Mouse (Mus musculus): ENCODE results near the gene Fancd2os. TPM values are rescaled to one million over a fixed set of nuclear protein-coding genes. Genes with fewer than 3 reads are reported as not detected.

Gene Fancd2os
- total and polyA plus RNA-seq, 2 experiments from 2014 or later = not detected

GRCm38 (mm10) chr6:113623941-113624751 lies 23.6 kb upstream of the Fancd2os start, which contains the start of gene Vhl:
TSS of gene Vhl (plus strand) at chr6:113623959.
- Histone ChIP-seq H3K4me1 (ENCODE audit: insufficient read depth, low read length) (peaks cover 4% of the 10 kb centered on the region; the same call in 1 of the 2 replicates), H3K27ac (peak within 1 kb of the TSS; percentile 89), H3K36me3 (ENCODE audit: insufficient read depth, low read length) (peaks cover 12% of the 10 kb centered on the region), H3K9me3 (ENCODE audit: low read length) (no peaks in the 10 kb centered on the region), H3K4me3 (ENCODE audit: low read length) (peak within 1 kb of the TSS; percentile 64), H3K9ac (replicated peaks; ENCODE audit: low read length) (peak within 1 kb of the TSS; percentile 64), H3K27me3 (ENCODE audit: insufficient read depth, low read length) (no peaks in the 10 kb centered on the region), H3K4me2 (ENCODE audit: low read depth, low read length) (peak within 1 kb of the TSS; percentile 84)
- peak; percentile 90 for DNase-seq (ENCODE audit: low spot score)
- ATAC-seq = peak; percentile 91
- peak; percentile 35 for TF ChIP-seq CTCF (IDR thresholded peaks at IDR 0.05; ENCODE audit: low read depth)
- WGBS = under 1% methylated on average over 71 of the region's 76 CpGs

GRCm38 (mm10) chr6:113623386-113623785 lies 22.9 kb upstream of the Fancd2os start:
- Histone ChIP-seq H3K4me2 (ENCODE audit: low read depth, low read length) (peak overlapping the region; percentile 84), H3K27me3 (ENCODE audit: insufficient read depth, low read length) (no peaks in the 10 kb centered on the region), H3K9me3 (ENCODE audit: low read length) (no peaks in the 10 kb centered on the region), H3K27ac (no peak overlapping the region), H3K36me3 (ENCODE audit: insufficient read depth, low read length) (peaks cover 8% of the 10 kb centered on the region; the same call in 1 of the 2 replicates), H3K4me1 (ENCODE audit: insufficient read depth, low read length) (peaks cover 4% of the 10 kb centered on the region; the same call in 1 of the 2 replicates), H3K4me3 (ENCODE audit: low read length) (peak overlapping the region; percentile 64), H3K9ac (replicated peaks; ENCODE audit: low read length) (peak overlapping the region; percentile 64)
- WGBS = 67% methylated on average over 5 of the region's 5 CpGs
- ATAC-seq (no peak), DNase-seq (ENCODE audit: low spot score) (no peak)
- no peak for TF ChIP-seq CTCF (IDR thresholded peaks at IDR 0.05; ENCODE audit: low read depth)

- ATAC-seq (no peak), DNase-seq (ENCODE audit: low spot score) (no peak)
- H3K27me3 ChIP-seq (ENCODE audit: insufficient read depth, low read length) = no peaks in the 10 kb centered on the region
- H3K4me1 ChIP-seq (ENCODE audit: insufficient read depth, low read length) = no peaks in the 10 kb centered on the region
- H3K27ac ChIP-seq = no peak overlapping the region
- H3K36me3 ChIP-seq (ENCODE audit: insufficient read depth, low read length) = peaks cover 33% of the 10 kb centered on the region
- 92% methylated on average over 4 of the region's 4 CpGs for WGBS
- H3K4me3 ChIP-seq (ENCODE audit: low read length) = no peak overlapping the region
- H3K9ac ChIP-seq (replicated peaks; ENCODE audit: low read length) = no peak overlapping the region
- TF ChIP-seq CTCF (IDR thresholded peaks at IDR 0.05; ENCODE audit: low read depth) = no peak
- H3K9me3 ChIP-seq (ENCODE audit: low read length) = no peaks in the 10 kb centered on the region
- no peak overlapping the region for H3K4me2 ChIP-seq (ENCODE audit: low read depth, low read length)
Observed at GRCm38 (mm10) chr6:113615489-113615888, 15.0 kb upstream of the Fancd2os start.

GRCm38 (mm10) chr6:113614997-113615396 lies 14.5 kb upstream of the Fancd2os start:
- no peak for TF ChIP-seq CTCF (IDR thresholded peaks at IDR 0.05; ENCODE audit: low read depth)
- no peaks in the 10 kb centered on the region for H3K4me1 ChIP-seq (ENCODE audit: insufficient read depth, low read length)
- DNase-seq (ENCODE audit: low spot score) (no peak), ATAC-seq (no peak)
- H3K9me3 ChIP-seq (ENCODE audit: low read length) = no peaks in the 10 kb centered on the region
- no peak overlapping the region for H3K4me3 ChIP-seq (ENCODE audit: low read length)
- H3K4me2 ChIP-seq (ENCODE audit: low read depth, low read length) = no peak overlapping the region
- H3K27ac ChIP-seq = no peak overlapping the region
- 95% methylated on average over 8 of the region's 8 CpGs for WGBS
- peaks cover 33% of the 10 kb centered on the region for H3K36me3 ChIP-seq (ENCODE audit: insufficient read depth, low read length)
- H3K27me3 ChIP-seq (ENCODE audit: insufficient read depth, low read length) = no peaks in the 10 kb centered on the region
- no peak overlapping the region for H3K9ac ChIP-seq (replicated peaks; ENCODE audit: low read length)

- H3K9me3 ChIP-seq (ENCODE audit: low read length) = no peaks in the 10 kb centered on the region
- H3K36me3 ChIP-seq (ENCODE audit: insufficient read depth, low read length) = peaks cover 33% of the 10 kb centered on the region
- no peak for ATAC-seq
- no peaks in the 10 kb centered on the region for H3K27me3 ChIP-seq (ENCODE audit: insufficient read depth, low read length)
- no peaks in the 10 kb centered on the region for H3K4me1 ChIP-seq (ENCODE audit: insufficient read depth, low read length)
- WGBS = 99% methylated on average over 7 of the region's 7 CpGs
- TF ChIP-seq CTCF (IDR thresholded peaks at IDR 0.05; ENCODE audit: low read depth) = no peak
- H3K4me3 ChIP-seq (ENCODE audit: low read length) = no peak overlapping the region
- H3K4me2 ChIP-seq (ENCODE audit: low read depth, low read length) = no peak overlapping the region
- H3K9ac ChIP-seq (replicated peaks; ENCODE audit: low read length) = no peak overlapping the region
- H3K27ac ChIP-seq = no peak overlapping the region
- no peak for DNase-seq (ENCODE audit: low spot score)
Observed at GRCm38 (mm10) chr6:113614152-113614551, 13.6 kb upstream of the Fancd2os start.

GRCm38 (mm10) chr6:113612258-113612969 lies 11.9 kb upstream of the Fancd2os start:
- WGBS = 90% methylated on average over 8 of the region's 8 CpGs
- ATAC-seq = no peak
- no peak for TF ChIP-seq CTCF (IDR thresholded peaks at IDR 0.05; ENCODE audit: low read depth)

More at GRCm38 (mm10) chr6:113612258-113612969, 11.9 kb upstream of the Fancd2os start:
- Histone ChIP-seq H3K9ac (replicated peaks; ENCODE audit: low read length) (no peak overlapping the region), H3K4me3 (ENCODE audit: low read length) (no peak overlapping the region), H3K27ac (no peak overlapping the region), H3K4me1 (ENCODE audit: insufficient read depth, low read length) (no peaks in the 10 kb centered on the region), H3K4me2 (ENCODE audit: low read depth, low read length) (no peak overlapping the region), H3K36me3 (ENCODE audit: insufficient read depth, low read length) (peaks cover 24% of the 10 kb centered on the region), H3K9me3 (ENCODE audit: low read length) (no peaks in the 10 kb centered on the region), H3K27me3 (ENCODE audit: insufficient read depth, low read length) (no peaks in the 10 kb centered on the region)
- DNase-seq (ENCODE audit: low spot score) = no peak

Measured in hindbrain, postnatal 0 days (tissue).